Mouse (Mus musculus) 416B (cell line): ENCODE measurements around the gene Lmntd1.
A peak's percentile ranks its signal among the peaks of the same experiment; 100 is the strongest.

Source experiments
- DNase-seq: peaks from one replicate; pipeline ENCODE4 v3.0.0; 2011; ENCODE audit warnings: low read depth

Lmntd1 gene

DNA sequence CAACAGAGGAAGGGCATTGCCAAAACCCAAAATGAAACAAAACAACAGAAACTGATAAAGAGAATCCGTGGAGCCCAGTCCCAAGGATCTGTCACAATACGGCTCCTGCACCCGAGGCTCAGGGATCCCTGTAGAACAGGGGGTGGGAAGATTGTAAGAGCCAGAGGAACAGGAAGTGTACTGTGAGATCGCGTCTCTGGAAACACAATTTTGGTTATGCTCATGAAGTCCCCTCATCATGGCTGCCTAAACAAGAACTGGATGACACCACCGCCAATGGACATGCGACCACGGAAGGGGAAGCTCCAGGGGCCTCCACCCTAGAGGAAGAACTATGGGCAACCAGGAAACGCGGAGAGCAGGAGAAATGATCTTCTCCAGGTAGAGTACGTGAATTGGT is 271.3 kb downstream of the Lmntd1 start:
- peak; percentile 78 for DNase-seq

DNA sequence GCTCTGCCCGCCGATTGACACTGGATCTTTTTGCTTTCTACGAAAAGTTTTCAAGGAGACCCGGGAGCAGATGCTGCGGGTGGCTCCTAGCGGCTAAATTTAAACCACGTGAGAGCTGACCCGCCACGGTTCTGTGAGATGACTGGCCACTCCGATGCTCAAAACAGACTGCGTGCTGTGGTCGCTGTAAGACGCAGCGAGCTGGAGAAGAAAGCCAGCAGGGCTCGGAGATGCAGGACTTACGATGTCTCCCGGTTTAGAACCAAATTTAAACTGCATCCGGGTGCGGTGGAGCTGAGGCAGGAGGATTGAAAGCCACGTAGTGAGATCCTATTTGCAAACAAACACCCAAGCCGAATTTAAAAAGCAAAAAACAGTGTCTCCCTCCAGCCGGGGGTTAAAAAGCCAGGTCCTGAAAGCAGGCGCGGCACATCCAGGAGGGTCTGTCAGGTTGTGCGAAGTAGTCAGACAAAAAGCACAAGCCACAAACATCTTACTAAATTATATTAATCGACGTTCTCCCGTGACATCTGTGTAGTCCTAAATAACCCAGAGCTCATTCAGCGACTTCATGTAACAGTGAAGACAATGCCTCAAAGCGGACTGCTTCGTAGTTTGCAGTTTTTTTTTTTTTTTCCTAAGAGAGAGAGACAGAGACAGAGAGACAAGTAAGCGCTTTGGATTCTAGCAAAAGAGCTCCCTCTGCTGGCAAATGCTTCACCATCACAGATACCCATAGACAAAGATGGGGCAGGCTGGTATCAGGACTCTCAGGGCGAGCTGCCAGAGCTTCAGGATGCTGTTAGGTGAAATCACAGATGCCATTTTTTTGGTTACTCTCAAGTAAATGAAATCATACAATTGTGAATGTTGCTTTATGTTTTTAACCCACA is 272.6 kb downstream of the Lmntd1 start:
- DNase-seq: peak; percentile 98

DNA sequence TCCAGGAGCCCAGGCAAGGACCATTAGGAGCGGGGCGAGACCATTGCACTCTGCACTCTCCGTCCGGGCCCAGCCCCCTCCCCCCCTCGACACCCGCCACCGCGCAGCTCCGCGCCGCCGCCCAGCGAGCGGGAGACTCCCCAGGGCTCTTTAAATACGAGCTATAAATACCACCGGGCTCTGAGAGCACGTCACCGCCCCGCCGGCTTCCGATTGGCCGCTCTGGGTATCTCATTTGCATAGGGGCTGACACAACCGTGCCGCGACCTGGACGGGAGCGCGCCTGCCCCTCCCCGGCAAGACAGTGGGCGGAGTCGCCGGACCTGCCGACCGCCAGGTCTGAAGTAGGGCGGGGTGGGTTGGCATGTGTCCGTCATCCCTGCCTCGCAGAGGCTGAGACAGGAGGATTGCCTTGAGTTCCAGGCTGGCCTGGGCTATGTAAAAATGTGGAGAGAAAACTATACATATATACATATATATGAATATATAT is 273.4 kb downstream of the Lmntd1 start:
- peak; percentile 99 for DNase-seq

DNA sequence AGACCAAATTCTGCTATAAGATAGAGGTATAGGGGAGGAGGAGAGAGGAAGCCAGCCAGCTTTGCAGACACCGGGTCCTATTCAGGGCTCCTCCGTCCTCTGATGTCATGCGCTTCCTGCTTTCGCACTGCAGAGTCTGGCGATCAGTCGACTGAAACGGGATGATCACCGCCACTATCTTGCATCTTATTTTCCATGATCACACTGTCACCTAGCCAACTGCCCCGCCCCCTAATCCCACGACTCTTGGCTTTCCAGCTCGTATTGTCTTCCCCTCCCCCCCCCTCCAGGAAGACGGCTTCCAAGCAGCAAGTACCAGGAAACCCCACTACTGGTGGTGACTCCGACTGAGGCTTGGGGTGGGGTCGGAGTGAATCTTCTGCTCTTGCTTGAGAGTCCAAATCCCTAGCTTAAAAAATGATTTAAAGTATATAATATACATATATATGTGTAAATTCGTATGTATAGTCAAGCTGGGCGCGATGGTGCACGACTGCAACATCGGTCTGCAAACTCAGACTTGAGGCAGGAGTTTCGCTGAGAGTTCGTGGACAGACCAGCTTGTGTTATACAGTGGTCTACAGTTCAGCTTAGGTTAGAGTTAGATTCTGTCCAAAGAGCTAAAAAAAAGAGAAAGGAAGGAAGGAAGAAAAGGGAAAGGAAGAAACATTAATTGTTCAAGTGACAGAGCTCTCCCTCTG is 274.0 kb downstream of the Lmntd1 start:
- DNase-seq: peak; percentile 89

DNA sequence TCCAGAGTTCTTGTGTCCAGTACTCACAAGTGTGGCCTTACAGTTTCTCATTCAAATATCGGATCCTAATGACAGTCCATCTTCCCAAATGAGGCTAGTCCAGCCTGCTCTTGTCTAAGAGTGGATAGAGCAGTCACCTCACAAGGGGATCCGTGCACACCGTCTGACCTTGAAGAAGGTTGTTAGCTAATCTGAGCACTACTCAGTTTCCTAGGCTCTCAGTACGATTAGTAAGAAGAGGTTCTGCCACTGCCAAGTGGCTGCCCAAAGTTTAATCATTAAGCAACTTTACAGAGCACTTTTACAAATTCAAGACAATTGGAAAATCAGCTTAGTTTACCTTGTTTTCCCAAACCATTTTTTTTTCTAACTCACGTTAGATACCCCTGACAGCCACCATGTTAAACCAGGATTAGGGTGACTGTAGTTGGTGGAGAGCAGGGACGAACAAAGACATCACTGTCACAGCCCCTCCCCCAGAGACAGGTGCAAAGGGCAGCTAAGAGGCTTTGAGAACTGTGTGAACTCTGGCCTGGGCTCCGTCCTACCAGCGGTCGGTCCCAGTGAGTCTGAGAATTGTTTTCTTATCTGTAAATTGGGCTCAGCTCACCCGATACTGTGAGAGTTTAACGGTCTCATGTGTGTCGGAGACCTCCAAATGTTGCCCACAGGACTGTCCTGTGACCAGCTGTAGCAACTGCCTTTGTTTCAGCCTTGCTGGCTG is 275.4 kb downstream of the Lmntd1 start:
- no peak for DNase-seq

DNA sequence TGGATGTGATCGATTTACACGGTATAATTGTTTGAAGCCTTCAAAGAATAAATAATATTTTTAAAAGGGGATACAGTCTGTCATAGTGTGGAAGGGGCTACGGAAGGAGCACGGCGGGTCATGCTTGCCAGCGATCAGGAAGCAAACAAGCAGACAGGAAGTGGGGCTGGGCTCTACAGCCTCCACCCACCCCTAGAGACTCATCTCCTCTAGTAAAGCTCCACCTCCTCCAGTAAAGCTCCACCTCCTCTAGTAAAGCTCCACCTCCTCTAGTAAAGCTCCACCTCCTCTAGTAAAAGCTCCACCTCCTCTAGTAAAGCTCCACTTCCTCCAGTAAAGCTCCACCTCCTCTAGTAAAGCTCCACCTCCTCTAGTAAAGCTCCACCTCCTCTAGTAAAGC is 276.6 kb downstream of the Lmntd1 start:
- peak; percentile 56 for DNase-seq

DNA sequence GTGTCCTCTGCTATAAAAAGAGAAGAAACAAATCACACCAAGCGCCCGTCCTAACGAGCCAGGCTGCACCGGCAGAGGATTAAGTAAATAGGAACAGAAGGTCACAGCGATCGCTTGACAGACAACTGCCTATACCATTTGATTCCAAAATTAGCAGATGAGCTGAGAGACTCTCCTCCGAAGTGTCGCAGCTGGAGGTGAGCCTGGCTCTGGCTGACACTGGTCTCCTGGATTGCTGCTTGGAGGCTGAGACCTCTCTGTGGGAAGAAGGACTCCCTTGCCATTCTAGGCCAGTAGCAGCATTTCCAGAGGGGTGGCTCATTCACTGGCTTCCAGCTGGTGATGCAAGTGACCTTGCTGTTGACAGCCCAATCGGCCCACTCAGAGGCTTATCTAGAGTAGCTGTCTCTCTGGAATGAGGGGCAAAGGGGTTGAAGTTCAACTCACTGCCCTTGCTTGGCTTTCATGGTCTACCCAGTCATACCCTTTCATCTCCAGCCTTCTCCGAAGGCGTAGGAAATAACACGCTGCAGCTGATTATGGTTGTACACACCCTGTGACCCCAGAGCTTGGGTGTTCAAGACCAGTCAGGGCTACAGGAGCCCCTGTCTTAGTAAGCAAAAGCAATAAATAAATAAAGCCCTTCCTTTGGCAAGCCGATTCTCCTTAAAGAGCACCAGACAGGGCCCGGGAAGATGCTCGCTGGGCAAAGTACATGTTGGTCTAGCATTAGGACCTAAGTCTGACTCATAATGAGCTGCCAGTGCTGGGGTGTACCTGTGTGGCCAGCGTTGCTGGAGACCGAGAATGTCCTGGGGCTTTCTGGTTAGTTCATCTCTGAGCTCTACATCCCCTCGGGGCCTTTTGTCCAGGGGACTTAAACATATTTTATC is 278.0 kb downstream of the Lmntd1 start:
- DNase-seq: no peak

DNA sequence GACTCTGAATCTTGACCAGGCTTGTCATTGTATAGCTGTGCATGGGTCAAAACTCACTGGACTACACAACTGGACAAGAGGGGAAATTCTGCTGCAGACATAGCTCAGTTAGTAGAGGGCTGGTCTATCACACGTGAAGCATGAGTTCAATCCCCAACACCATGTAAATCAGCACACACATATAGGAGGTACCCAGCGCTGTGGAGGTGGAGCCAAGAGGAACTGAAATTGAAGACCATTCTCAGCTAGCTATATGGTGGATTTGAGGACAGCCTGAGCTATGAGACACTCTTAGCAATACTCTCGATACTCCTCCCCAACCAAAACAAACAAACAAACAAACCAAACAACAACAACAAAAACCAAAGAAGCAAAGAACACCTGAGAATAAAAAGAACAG is 279.9 kb downstream of the Lmntd1 start:
- no peak for DNase-seq

DNA sequence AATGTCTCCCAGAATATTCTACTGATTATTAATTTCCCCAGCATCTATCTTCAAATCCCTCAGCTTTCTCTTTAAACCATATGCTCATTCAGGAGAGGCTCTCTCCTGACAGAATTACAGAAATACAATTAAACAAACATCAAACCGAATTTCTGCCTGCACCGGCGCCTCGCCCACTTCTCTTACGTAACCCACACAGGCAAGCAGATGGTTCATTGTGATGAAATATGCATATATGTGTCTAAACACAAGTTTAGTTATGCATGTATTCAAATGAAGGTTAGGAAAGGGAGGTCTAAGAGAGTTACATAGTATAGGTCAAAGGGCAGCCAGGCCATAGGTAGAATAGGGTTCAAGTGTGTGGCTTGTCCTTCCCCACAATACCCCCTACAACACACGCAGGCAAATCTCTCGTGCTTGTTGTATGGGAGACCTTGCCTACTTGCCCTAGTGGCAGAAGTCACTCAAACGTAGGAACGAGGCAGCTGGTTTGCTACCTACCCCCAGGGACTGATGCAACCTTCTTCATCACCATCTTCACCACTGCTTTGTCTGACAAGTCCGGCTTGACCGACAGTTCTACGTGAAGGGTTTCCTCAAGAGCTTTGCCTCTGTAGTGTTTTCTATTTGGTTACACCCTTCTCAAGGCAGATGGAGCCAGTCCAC is 287.8 kb downstream of the Lmntd1 start:
- peak; percentile 66 for DNase-seq

DNA sequence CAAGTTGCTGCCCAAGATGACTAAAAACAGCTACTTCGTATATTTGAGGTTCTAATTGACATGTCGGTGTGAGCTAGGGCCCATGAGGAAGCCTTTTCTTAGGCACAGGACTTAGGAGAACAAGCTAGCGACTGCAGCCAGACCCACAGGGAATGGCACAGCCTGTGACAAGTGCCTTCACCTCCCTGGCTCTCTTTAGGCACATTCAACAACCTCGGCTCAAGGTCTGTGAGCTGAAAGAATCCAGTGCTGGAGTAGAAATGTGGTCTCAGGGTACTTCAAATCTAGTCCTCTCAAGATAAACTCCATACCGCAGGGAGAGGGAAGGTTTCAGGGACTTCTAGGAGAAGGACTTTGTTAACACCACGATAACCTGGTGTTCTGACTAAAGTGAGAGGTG is 289.0 kb downstream of the Lmntd1 start:
- DNase-seq: no peak

DNA sequence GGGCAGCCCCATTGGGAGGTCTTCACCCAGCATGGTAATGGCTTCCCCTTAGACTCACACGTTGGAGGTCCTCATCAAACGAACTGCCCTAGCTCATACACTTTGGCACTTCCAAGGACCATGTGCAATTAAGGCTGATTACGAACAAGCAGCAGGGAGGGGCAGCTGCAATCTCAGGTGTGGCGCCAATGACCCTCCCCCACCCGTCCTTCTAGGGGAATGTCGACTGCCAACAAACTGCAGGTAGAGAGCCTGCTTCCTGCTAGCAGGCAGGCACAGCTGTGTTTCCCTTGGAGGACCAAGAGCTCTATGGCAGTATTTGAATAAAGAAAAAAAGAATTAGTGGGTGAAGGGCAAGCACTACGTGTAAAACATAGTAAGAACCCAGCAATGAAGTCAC is 289.6 kb downstream of the Lmntd1 start:
- no peak for DNase-seq

DNA sequence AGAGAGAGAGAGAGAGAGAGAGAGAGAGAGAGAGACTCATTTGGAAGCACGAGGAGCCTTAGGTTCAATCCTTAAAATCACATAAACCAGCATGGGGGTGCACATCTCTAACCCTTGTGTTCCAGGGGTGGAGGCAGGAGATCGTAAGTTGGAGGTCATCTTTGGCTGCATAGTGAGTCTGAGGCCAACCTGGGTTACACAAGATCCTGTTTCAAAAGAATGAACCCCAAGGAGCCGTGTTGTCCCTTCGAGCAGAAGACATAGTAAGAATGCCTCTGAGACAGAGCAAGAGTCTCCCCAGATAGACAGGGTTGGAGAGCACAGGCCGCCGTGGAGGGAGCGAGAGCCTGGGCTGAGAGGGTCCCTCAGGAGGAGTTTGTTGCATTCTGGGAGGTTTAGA is 291.9 kb downstream of the Lmntd1 start:
- DNase-seq: peak; percentile 61

DNA sequence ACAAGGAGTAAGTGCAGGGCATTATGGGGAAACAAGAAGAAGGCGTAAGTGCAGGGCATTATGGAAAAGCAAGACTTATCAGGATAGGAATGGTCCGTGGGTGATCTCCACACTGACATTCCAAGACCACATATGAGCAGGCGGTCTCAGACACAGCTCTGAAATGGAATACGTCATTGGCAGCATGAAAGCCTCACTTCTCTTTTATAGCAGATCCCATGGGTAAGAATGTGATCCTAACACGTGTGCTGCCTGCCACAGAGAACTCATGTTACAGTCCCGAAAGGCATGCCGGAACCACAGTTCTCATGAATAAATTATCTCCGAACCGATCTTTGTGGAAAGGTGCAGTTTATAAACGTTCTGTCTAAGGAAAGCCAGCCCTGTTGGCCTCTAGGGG is 294.0 kb downstream of the Lmntd1 start:
- DNase-seq: no peak
